Mouse (Mus musculus) kidney, postnatal 36 days (tissue): ENCODE measurements around the gene Ugt2b38.
"Not testable (repeated sequence)": the region's sequence is repeated elsewhere in the genome, so short reads cannot be mapped to it uniquely, and the experiment has no call there.

Experiments used
- DNase-seq, 2 experiments: peaks; one replicate each; pipeline ENCODE4 v3.0.0; 2021 to 2022; ENCODE audit warnings: mixed read lengths in 2 of 2

Gene Ugt2b38

DNA sequence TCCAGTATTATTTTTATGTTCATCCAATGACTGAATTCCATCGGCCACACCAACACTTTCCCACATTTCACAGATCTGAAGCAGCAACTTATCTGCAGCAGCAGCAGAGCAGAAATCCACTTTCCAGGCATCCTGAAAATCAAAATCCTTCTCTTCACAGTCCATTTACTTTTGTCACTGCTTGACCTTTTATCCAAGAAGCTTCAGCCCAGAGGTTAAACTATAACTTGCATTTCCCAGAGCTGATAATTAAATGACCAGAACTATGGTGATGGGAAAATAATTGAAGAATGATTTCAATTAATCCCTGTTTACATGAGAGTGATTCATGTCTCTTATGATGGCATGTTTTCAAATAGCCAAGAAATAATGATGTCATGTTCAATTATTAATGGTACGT lies at the start of gene Ugt2b38:
TSS of gene Ugt2b38 (minus strand) at position 163 of the 400 bp plus-strand sequence.
- peak; percentile 12 to 43 for DNase-seq

GRCm38 (mm10) chr5:87458810-87459209 lies 34.8 kb upstream of the Ugt2b38 start:
- no peak for DNase-seq

DNA sequence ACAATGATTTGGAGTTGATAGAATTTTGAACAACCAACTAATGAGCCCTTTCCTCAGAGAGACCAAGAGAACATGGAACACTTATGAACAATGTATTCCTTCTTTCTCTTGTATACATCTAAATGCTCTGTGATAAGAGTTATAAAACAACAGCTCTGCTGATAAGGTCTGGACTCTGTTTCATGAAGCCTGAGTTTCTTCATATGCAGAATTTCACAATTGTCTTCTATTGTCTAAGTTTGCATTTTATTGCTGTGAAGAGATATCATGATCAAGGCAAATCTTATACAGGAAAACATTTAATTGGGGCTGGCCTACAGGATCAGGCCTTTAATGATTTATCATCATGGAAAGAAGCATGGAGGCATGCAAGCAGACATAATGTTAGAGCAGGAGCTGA lies 33.7 kb upstream of the Ugt2b38 start:
- DNase-seq: no peak

- DNase-seq: peak; percentile 18 to 44
These were observed 32.3 kb upstream of the Ugt2b38 start for GRCm38 (mm10) chr5:87456216-87456850.

GRCm38 (mm10) chr5:87455519-87455918 lies 31.5 kb upstream of the Ugt2b38 start:
- no peak for DNase-seq

- not testable (repeated sequence) for DNase-seq
These were observed 28.5 kb upstream of the Ugt2b38 start for GRCm38 (mm10) chr5:87452514-87452913.

DNA sequence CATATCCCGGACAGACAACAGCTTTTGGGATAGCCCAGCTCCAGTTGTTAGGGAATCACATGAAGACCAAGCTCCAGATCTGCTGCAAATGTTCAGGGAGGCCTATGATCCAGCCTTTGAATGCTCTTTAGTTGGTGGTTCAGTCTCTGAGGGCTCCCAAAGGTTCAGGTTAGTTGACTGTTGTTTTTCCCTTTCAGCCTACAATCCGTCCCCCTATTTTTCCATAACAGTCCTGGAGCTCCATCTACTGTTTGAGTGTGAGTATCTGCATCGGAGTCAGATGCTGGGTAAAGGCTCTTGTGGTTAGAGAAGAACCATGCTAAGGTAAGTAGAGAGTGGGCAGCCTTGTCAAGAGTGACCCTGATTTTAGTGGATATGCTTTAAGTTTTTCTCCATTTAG lies 12.3 kb upstream of the Ugt2b38 start:
- DNase-seq: peak; percentile 27 to 39

DNA sequence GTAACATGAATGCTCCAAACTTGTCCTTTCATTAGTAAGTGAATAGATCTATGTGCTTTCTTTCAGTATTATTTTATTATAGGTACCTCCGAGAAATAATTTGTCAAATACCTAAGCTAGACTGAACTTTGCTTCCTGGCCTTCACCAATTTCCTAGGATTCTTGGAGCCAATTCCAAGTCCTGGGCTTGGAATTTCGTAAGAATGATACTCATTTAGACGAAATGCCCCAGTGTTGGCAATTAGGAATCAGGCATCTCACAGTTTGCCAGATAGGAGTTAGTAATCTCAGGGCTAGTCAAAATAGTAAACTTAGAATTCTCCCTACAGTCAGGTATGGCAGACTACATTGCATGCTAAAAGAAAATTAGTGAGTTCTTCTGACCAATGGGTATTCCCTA lies 1.7 kb upstream of the Ugt2b38 start:
- DNase-seq: peak in 1 of 2 experiments; percentile 9

- no peak for DNase-seq
These were observed 27.0 kb downstream of the Ugt2b38 start for GRCm38 (mm10) chr5:87396968-87397367.

DNA sequence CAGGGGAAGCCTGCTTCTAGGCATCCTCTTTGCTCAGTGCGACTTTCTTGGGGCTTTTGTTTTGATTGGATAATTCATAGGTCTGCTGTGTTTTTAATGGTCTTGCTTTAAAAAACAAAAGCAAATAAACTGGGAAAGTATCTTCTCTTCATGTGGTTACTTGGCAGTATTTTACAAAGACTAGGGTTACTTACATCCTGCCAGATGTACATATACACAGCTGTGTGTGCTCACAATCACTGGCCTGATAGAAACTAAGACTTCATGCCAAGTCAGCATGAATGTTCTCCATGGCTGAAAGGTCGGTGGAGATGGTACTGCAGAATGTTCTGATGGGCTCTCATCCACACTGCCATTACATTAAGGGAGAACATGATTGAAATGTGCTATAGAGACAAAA lies 33.2 kb downstream of the Ugt2b38 start:
- DNase-seq: no peak

GRCm38 (mm10) chr5:87380234-87380633 lies 43.8 kb downstream of the Ugt2b38 start:
- DNase-seq: no peak

GRCm38 (mm10) chr5:87379825-87380224 lies 44.2 kb downstream of the Ugt2b38 start:
- DNase-seq: no peak

DNA sequence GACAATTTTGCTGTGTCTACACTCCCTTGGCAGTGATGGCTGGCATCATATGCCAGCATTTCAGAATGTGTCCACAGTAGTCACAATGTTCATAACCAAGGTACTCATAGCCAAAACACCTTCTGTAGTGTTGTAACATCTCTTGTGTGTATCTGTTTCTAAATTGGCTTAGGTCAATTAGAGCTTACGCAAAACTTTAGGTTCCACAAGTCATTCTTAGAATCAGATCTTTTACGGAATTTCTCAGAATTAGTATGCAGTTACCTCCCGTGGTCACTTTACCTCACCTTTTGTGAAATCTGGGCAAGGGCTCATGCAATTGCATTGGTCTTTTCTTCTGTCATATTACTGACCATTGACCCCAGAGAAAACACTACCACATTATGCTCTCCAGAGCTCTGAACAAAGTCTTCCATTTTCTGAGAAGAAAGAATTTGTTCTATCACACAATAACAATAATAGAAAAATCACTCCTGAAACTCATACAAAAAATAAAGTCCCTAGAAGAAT lies 48.1 kb downstream of the Ugt2b38 start:
- no peak for DNase-seq

- DNase-seq: peak in 1 of 2 experiments; percentile 15
These were observed 50.5 kb downstream of the Ugt2b38 start for GRCm38 (mm10) chr5:87373502-87373863.

DNA sequence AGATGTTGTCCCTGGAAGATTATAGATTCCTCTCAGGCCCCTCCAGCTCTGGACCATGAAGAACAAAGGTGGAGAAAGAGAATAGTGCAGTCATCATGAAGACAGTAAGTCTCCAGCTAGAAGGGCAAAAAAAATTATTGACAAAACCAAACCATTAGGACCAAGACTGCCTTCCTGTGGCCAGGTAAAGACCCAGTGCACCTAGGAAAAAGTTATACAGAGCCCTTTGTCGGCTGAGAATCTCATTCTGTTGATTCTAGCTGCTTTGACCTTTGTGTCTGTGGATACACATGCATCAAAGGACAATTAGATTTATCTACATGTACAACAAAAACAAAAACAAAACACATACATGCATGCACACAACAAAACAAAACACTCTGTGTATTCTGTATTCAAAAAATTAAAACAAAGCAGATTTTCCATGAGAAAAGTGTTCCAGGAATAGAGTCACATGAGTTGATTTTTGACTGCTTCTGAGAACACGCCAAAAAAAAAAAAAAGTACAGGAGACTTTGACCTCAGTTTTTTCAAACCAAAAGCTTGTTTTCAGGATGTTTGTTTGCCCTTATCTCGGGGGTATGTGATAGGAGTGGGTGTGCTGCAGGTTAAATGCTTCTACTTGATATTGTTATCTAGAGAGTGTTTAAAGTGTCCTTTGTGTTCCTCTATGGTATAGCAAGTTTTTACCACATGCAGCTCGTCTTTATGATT lies 51.1 kb downstream of the Ugt2b38 start:
- DNase-seq: peak in 1 of 2 experiments; percentile 5
